Mouse (Mus musculus): ENCODE measurements around the gene Limch1. TPM values are rescaled to one million over a fixed set of nuclear protein-coding genes. Genes with fewer than 3 reads are reported as not detected.

Gene Limch1
- polyA plus RNA-seq, 1 experiment from 2014 or later: 55.6 TPM

DNA sequence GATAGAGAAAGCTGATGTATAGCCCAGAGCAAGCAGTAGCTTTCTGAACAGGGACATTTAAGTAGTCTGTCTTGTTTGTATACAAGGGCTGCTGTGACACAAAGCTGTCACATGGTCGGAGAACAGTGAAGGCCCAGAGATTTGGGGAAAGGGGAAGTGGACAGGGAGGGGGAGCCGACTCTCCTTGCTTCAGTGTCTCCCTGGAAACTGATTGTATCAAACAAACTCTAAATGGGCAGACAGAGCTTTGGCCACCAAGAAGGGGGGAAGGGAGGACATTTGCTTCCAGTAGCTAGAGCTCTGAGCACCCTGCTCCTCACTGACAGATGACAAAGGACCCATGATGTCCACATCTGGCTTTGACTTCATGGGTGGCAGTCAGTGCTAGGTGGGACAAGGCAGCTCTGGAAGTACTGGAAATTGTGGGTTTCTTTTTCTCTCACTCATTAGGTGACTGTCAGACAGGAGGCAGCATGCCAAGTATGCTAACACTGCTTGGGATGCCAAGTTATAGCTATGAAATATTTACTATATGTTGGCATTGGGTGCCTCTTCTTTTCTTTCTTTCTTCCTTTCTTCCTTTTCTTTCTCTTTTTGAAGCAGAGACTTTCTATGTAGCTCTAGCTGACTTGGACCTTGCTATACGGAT is 5.8 kb downstream of the Limch1 start:
- H3K9me3 ChIP-seq (replicated peaks; ENCODE audit: control insufficient read depth, low read length): no peaks in the 10 kb centered on the region
- peak overlapping the region; percentile 33; the same call in 1 of the 2 replicates for H3K27ac ChIP-seq (ENCODE audit: low read depth, low read length)
- 39% methylated on average over 3 of the region's 3 CpGs for WGBS
- DNase-seq (ENCODE audit: low spot score) (peak; percentile 65), ATAC-seq (peak; percentile 12; the same call in 1 of the 2 replicates)
- no peak overlapping the region for H3K4me3 ChIP-seq (ENCODE audit: low read depth, low read length)
- no peaks in the 10 kb centered on the region for H3K36me3 ChIP-seq (ENCODE audit: control insufficient read depth, insufficient read depth, low read length)
- no peaks in the 10 kb centered on the region for H3K27me3 ChIP-seq (replicated peaks; ENCODE audit: control insufficient read depth, insufficient read depth, low read length)
- no peak overlapping the region for H3K9ac ChIP-seq (ENCODE audit: low read length)
- H3K4me1 ChIP-seq (ENCODE audit: control insufficient read depth, insufficient read depth, low read length): peaks cover 27% of the 10 kb centered on the region
- H3K4me2 ChIP-seq (ENCODE audit: low read length): no peak overlapping the region

DNA sequence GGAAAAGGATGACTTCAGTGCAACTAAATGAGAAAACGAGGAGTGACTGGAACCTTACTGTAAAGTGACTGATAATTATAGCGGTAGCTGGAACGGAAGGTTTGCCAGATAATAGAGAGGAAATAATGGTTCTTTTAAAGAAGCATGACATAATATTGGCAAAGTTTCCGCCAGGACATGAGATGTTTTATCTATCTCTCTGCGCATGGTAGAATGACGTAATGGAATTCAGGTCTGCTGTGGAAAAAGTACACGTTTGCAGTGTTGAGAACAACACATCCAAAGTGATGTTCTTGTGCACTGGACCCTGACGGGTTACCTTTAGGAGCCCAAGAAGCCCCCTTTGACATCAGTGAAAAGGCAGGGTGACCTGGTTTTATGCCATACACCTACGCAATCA is 8.0 kb downstream of the Limch1 start:
- Histone ChIP-seq H3K27me3 (replicated peaks; ENCODE audit: control insufficient read depth, insufficient read depth, low read length) (no peaks in the 10 kb centered on the region), H3K4me3 (ENCODE audit: low read depth, low read length) (no peak overlapping the region), H3K9me3 (replicated peaks; ENCODE audit: control insufficient read depth, low read length) (no peaks in the 10 kb centered on the region), H3K27ac (ENCODE audit: low read depth, low read length) (no peak overlapping the region), H3K4me1 (ENCODE audit: control insufficient read depth, insufficient read depth, low read length) (peaks cover 20% of the 10 kb centered on the region), H3K9ac (ENCODE audit: low read length) (no peak overlapping the region), H3K36me3 (ENCODE audit: control insufficient read depth, insufficient read depth, low read length) (no peaks in the 10 kb centered on the region), H3K4me2 (ENCODE audit: low read length) (no peak overlapping the region)
- 74% methylated on average over 9 of the region's 9 CpGs for WGBS
- DNase-seq (ENCODE audit: low spot score) (no peak), ATAC-seq (no peak)

DNA sequence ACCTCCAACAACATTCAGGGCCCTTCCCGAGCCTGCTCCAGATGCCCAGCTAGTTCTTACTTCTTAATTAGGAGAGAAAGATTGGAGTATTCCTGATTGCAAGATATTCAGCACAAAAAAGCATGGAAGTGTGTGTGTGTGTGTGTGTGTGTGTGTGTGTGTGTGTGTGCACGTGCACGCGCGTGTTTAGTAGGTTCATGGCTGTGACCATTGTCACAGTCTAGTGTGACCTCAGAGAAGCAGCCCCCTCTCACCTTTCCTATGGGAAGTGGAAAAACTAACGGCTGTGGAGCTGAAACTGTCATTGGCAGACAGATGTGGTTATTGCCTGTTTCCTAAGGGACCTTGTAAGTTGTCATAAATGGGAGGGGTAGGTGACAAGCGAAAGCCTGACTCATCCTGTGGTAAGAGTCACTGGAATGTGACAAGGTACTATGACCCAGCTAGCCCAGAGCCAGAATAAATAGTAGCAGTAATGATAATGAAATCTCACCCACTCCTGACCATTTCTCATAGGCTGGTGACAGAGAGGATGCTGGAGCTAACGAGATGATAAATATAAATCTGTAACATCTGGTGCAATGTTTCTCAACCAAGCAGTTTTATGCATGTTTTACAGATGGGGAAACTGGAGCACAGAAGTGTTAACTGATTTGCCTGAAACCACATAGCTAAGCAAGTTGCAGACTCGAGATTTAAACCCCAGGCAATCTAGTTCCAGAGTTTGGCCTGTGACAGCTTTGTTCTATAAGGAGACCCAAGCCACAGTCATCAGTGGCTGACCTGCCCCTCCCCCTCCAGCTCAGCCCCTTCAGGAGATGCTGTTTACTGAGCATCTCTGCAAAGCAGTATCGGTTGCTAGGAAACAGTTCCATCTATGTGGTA is 11.4 kb downstream of the Limch1 start:
- peak overlapping the region; percentile 30; the same call in 1 of the 2 replicates for H3K27ac ChIP-seq (ENCODE audit: low read depth, low read length)
- ATAC-seq (peak; percentile 68), DNase-seq (ENCODE audit: low spot score) (peak; percentile 66)
- H3K4me3 ChIP-seq (ENCODE audit: low read depth, low read length): no peak overlapping the region
- H3K4me1 ChIP-seq (ENCODE audit: control insufficient read depth, insufficient read depth, low read length): peaks cover 9% of the 10 kb centered on the region; the same call in 1 of the 2 replicates
- H3K9ac ChIP-seq (ENCODE audit: low read length): no peak overlapping the region
- 75% methylated on average over 10 of the region's 10 CpGs for WGBS
- no peak overlapping the region for H3K4me2 ChIP-seq (ENCODE audit: low read length)
- H3K27me3 ChIP-seq (replicated peaks; ENCODE audit: control insufficient read depth, insufficient read depth, low read length): no peaks in the 10 kb centered on the region
- no peaks in the 10 kb centered on the region for H3K36me3 ChIP-seq (ENCODE audit: control insufficient read depth, insufficient read depth, low read length)
- no peaks in the 10 kb centered on the region for H3K9me3 ChIP-seq (replicated peaks; ENCODE audit: control insufficient read depth, low read length)

DNA sequence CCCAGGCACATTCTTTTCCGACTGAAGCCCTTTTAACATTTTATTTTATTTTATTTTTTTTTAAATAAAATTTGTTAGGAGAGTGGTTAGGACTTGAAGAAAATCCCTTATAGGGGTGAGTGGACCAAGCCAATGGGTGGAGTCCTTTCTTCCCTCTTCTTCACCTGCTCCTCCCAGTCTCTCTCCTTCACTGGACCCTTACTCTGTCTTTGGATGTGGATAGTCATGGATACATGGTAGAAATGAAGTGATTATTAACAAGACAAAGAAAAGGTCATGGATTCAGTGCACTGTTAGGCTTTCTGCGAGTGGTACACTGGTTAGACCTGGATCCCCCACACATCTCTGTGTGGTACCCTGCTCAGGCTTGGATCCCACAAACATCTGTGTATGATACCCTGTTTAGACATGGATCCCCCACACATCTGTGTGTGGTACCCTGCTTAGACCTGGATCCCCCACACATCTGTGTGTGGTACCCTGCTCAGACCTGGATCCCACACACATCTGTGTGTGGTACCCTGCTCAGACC is 12.1 kb downstream of the Limch1 start:
- WGBS: 49% methylated on average over 2 of the region's 2 CpGs
- no peaks in the 10 kb centered on the region for H3K9me3 ChIP-seq (replicated peaks; ENCODE audit: control insufficient read depth, low read length)
- no peaks in the 10 kb centered on the region for H3K27me3 ChIP-seq (replicated peaks; ENCODE audit: control insufficient read depth, insufficient read depth, low read length)
- DNase-seq (ENCODE audit: low spot score) (no peak), ATAC-seq (peak; percentile 29; the same call in 1 of the 2 replicates)
- peaks cover 9% of the 10 kb centered on the region; the same call in 1 of the 2 replicates for H3K4me1 ChIP-seq (ENCODE audit: control insufficient read depth, insufficient read depth, low read length)
- H3K9ac ChIP-seq (ENCODE audit: low read length): no peak overlapping the region
- no peaks in the 10 kb centered on the region for H3K36me3 ChIP-seq (ENCODE audit: control insufficient read depth, insufficient read depth, low read length)
- no peak overlapping the region for H3K4me3 ChIP-seq (ENCODE audit: low read depth, low read length)
- H3K4me2 ChIP-seq (ENCODE audit: low read length): no peak overlapping the region
- 0 out of 2 replicates have a peak overlapping the region, but pooled peaks have one; percentile 21 for H3K27ac ChIP-seq (ENCODE audit: low read depth, low read length)

DNA sequence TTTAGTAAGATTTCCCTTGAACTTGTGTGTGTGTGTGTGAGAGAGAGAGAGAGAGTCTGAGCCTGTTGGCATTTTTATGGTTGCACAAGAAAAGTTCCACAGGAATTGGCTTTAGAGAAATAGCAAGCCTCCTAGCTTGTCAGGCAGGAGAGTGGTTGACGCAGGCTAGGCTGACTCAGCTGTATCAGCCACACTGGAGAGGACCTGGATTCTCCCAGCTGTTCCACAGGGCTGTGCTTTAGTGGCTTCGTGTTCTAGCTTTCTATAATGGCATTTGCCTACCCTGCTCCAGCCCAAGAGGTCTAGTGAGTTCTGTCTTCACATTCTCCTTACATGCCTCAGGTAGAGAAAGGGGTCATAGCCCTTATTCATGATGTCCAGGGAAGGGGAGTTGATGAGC is 13.7 kb downstream of the Limch1 start:
- Histone ChIP-seq H3K36me3 (ENCODE audit: control insufficient read depth, insufficient read depth, low read length) (no peaks in the 10 kb centered on the region), H3K4me3 (ENCODE audit: low read depth, low read length) (no peak overlapping the region), H3K9ac (ENCODE audit: low read length) (no peak overlapping the region), H3K4me2 (ENCODE audit: low read length) (no peak overlapping the region), H3K9me3 (replicated peaks; ENCODE audit: control insufficient read depth, low read length) (no peaks in the 10 kb centered on the region), H3K27ac (ENCODE audit: low read depth, low read length) (no peak overlapping the region), H3K27me3 (replicated peaks; ENCODE audit: control insufficient read depth, insufficient read depth, low read length) (no peaks in the 10 kb centered on the region), H3K4me1 (ENCODE audit: control insufficient read depth, insufficient read depth, low read length) (peaks cover 9% of the 10 kb centered on the region; the same call in 1 of the 2 replicates)
- 89% methylated on average over 2 of the region's 2 CpGs for WGBS
- ATAC-seq (no peak), DNase-seq (ENCODE audit: low spot score) (no peak)

DNA sequence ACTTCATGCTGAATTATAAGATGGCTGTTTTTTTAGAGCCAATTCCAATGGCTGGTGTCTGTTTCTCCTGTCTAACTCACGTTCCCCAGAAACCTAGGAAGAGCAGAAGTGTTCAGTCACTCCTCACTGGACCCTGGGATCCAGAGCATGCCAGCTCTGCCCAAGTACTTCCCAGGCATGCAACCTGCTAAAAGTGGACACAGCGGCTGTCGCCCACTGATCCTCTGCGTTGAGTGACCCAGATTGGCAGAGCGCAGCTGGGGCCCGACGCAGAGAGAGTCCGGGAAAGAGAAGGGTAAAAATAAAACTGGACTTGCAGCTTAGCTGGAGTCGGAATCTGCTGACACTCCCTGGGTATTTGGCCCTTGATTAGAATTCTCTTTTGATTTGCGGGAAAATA is 15.1 kb downstream of the Limch1 start:
- no peak overlapping the region for H3K9ac ChIP-seq (ENCODE audit: low read length)

DNA sequence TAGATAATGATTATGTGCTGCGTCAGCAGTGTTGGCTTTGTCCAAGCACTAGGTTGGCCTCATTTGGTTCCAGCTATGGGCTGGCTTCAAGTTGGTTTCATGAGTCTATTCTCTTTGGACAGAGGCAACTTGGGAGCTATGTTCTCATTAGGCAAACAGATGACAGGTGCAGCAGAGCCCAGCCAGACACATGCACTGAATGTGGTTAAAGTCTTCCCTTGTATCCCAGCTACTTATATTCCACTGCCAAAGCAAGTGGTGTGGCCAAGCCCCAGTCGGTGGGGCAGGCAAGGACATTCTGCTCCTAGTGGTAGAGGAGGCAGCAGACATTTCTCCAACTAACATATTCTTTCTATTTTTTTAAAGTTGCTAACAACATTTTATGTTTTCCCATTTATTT is 16.4 kb downstream of the Limch1 start:
- Histone ChIP-seq H3K9ac (ENCODE audit: low read length) (no peak overlapping the region), H3K9me3 (replicated peaks; ENCODE audit: control insufficient read depth, low read length) (no peaks in the 10 kb centered on the region), H3K4me3 (ENCODE audit: low read depth, low read length) (no peak overlapping the region), H3K4me2 (ENCODE audit: low read length) (no peak overlapping the region), H3K36me3 (ENCODE audit: control insufficient read depth, insufficient read depth, low read length) (no peaks in the 10 kb centered on the region), H3K27ac (ENCODE audit: low read depth, low read length) (no peak overlapping the region), H3K27me3 (replicated peaks; ENCODE audit: control insufficient read depth, insufficient read depth, low read length) (no peaks in the 10 kb centered on the region), H3K4me1 (ENCODE audit: control insufficient read depth, insufficient read depth, low read length) (peaks cover 9% of the 10 kb centered on the region; the same call in 1 of the 2 replicates)
- DNase-seq (ENCODE audit: low spot score): no peak
- WGBS: 72% methylated on average over 2 of the region's 2 CpGs
- no peak for ATAC-seq

More for the DNA sequence above, 15.1 kb downstream of the Limch1 start:
- Histone ChIP-seq H3K36me3 (ENCODE audit: control insufficient read depth, insufficient read depth, low read length) (no peaks in the 10 kb centered on the region), H3K4me2 (ENCODE audit: low read length) (no peak overlapping the region), H3K27me3 (replicated peaks; ENCODE audit: control insufficient read depth, insufficient read depth, low read length) (no peaks in the 10 kb centered on the region), H3K4me3 (ENCODE audit: low read depth, low read length) (no peak overlapping the region), H3K27ac (ENCODE audit: low read depth, low read length) (no peak overlapping the region), H3K4me1 (ENCODE audit: control insufficient read depth, insufficient read depth, low read length) (peaks cover 9% of the 10 kb centered on the region; the same call in 1 of the 2 replicates), H3K9me3 (replicated peaks; ENCODE audit: control insufficient read depth, low read length) (no peaks in the 10 kb centered on the region)
- 93% methylated on average over 10 of the region's 10 CpGs for WGBS
- DNase-seq (ENCODE audit: low spot score) (no peak), ATAC-seq (no peak)

DNA sequence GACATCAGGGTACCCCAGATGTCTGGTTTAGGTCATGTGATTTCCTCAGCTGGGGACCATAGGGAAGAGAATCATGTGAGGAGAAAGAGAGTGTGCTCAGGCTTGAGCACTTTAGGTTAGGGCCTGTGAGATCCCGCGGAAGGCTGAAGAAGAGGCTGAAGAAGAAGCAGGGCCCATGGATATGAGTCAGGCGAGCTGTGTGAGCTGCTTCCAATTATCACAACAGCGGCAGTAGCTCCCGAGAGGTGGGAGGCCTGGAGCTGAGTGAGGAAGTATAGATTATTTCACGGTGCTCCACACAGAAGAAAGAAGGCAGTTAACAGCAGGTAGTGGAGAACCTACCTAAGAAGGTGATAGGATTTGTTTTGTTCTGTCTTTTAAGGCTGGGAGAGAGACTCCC is 18.5 kb downstream of the Limch1 start:
- WGBS: 83% methylated on average over 6 of the region's 6 CpGs
- no peak overlapping the region for H3K4me3 ChIP-seq (ENCODE audit: low read depth, low read length)
- DNase-seq (ENCODE audit: low spot score) (no peak), ATAC-seq (no peak)
- H3K4me1 ChIP-seq (ENCODE audit: control insufficient read depth, insufficient read depth, low read length): peaks cover 4% of the 10 kb centered on the region
- H3K27ac ChIP-seq (ENCODE audit: low read depth, low read length): no peak overlapping the region
- no peaks in the 10 kb centered on the region for H3K9me3 ChIP-seq (replicated peaks; ENCODE audit: control insufficient read depth, low read length)
- no peaks in the 10 kb centered on the region for H3K36me3 ChIP-seq (ENCODE audit: control insufficient read depth, insufficient read depth, low read length)
- no peaks in the 10 kb centered on the region for H3K27me3 ChIP-seq (replicated peaks; ENCODE audit: control insufficient read depth, insufficient read depth, low read length)
- no peak overlapping the region for H3K9ac ChIP-seq (ENCODE audit: low read length)
- no peak overlapping the region for H3K4me2 ChIP-seq (ENCODE audit: low read length)
